Mouse (Mus musculus) kidney, adult 11 months (tissue): Measurements from ENCODE around the gene Foxo1.

ENCODE experiments used
- DNase-seq: peaks from one replicate; pipeline ENCODE4 v3.0.0; 2022

Foxo1 gene

GRCm38 (mm10) chr3:52320516-52321270 is 52.6 kb downstream of the Foxo1 start:
- DNase-seq: no peak

GRCm38 (mm10) chr3:52322401-52323385 is 54.6 kb downstream of the Foxo1 start:
- no peak for DNase-seq

DNA sequence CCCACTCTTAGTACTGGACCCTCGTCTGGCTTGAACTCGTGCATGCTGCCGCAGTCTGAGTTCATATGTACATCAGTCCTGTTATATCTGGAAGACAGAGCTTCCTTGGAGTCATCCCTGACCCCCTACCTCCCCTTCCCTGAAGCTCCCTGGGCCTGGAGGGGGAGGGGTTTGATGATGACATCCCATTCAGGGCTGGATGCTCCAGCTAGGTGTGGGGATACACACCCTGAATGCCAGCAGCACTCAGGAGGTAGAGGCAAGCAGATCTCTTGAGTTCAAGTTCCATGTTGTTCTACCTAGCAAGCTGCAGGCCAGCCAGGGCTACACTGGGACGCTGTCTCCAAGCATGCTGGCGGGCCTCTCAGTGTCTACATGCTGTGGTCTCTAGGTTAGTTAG is 56.9 kb downstream of the Foxo1 start:
- DNase-seq: no peak

- no peak for DNase-seq
Observed at GRCm38 (mm10) chr3:52326687-52327086, 58.6 kb downstream of the Foxo1 start.

DNA sequence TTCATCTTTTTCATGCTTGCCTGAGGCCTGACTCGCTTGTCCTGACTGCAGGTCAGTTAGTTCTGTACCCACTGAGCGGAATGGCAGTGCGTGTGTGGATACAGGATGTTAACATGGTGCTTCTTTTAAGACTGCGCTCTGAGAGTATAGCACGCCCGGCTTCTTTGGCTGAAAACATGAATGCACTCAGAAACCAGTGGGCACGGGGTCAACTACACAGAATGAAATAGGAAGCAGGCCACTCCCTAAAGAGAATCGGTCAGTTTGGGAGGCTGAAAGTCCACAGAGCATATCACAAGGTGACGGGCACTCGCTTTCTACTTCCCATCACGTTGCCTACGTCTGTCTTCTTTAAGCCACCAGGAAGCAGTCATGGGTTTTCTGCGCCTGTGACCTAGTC is 59.0 kb downstream of the Foxo1 start:
- no peak for DNase-seq

GRCm38 (mm10) chr3:52331709-52332108 is 63.6 kb downstream of the Foxo1 start:
- DNase-seq: no peak

DNA sequence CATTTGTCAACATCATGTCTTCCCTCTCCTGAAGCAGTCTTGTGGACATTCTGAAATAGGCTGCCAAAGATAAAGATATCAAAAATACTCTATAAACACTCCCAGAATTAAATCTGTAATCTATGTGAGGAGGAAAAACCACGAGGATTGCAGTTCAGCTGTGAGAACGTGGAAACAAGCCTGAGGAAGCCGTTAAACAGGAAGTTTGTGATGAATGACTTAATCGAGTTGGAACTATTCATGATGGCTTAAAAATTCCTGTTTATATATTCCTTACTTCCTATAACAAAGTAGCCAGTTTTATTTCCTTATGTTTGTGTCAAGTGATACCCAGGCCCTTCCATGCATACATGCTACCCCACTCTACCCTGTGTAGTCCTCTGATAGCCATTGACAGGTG is 70.6 kb downstream of the Foxo1 start:
- DNase-seq: no peak

DNA sequence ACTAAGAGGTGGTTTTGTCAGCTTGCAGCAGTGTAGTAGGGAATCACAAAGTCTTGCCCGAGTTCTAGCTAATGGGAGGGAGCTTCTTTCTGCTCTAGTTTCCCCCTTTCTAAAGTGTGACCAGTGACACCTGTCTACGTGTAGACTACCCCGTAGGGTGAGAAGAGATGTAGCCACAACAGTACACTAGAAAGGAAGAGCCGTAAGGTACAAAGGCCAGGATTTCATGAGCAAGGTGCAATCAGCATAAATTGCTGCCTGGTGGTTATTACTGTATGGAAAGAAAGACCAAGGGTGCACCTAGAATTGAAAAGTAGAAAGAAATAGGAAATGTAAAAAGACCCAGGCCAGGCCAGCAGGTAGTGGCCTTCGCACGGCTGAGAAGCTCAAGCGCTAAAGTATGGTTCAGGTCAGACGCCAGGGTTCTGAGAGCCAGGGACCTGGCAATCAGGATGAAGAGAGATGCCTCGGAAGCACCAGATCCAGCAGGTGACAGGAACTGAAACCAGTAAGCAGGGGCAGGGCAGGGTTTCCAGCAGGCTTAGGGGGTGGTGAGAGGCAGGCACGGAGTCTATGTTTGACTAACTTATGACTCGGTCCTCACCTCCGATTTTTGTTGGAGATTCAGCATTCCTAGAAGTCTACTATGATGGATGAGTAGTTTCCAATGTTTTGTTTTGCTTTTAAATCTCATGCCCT is 72.3 kb downstream of the Foxo1 start:
- no peak for DNase-seq

- no peak for DNase-seq
Observed at GRCm38 (mm10) chr3:52342226-52342625, 74.1 kb downstream of the Foxo1 start.

DNA sequence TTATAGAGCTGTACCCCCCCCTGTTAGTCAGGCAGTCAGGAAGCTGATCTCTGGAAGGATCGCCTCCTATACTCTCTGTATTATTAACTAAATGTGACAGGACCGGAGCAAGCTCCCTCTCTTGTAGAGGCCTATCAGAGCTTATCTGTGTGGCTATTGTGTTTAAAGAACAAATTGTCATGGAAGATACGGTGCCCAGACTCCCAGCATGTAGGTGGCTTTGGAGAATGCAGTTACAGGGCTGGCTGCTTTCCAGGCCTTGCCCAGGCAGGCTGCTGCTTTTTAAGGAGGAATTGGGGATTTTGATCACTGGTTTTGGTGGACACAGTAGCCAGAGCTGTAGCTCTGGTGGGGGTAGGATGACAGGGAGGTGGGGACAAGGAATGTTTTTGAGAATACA is 74.7 kb downstream of the Foxo1 start:
- DNase-seq: no peak

- DNase-seq: peak; percentile 52
Observed at GRCm38 (mm10) chr3:52343270-52344070, 75.3 kb downstream of the Foxo1 start.

DNA sequence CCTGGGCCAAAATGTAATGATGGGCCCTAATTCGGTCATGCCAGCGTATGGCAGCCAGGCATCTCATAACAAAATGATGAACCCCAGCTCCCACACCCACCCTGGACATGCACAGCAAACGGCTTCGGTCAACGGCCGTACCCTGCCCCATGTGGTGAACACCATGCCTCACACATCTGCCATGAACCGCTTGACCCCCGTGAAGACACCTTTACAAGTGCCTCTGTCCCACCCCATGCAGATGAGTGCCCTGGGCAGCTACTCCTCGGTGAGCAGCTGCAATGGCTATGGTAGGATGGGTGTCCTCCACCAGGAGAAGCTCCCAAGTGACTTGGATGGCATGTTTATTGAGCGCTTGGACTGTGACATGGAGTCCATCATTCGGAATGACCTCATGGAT is 77.7 kb downstream of the Foxo1 start:
- DNase-seq: no peak

DNA sequence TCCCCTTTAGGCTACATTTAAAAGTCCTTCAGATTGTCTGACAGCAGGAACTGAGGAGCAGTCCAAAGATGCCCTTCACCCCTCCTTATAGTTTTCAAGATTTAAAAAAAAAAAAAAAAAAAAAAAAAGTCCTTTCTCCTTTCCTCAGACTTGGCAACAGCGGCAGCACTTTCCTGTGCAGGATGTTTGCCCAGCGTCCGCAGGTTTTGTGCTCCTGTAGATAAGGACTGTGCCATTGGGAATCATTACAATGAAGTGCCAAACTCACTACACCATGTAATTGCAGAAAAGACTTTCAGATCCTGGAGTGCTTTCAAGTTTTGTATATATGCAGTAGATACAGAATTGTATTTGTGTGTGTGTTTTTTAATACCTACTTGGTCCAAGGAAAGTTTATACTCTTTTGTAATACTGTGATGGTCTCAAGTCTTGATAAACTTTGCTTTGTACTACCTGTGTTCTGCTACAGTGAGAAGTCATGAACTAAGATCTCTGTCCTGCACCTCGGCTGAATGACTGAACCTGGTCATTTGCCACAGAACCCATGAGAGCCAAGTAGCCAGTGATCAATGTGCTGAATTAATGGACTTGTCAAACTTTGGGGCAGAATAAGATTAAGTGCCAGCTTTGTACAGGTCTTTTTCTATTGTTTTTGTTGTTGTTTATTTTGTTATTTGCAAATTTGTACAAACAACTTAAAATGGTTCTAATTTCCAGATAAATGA is 79.0 kb downstream of the Foxo1 start:
- no peak for DNase-seq

DNA sequence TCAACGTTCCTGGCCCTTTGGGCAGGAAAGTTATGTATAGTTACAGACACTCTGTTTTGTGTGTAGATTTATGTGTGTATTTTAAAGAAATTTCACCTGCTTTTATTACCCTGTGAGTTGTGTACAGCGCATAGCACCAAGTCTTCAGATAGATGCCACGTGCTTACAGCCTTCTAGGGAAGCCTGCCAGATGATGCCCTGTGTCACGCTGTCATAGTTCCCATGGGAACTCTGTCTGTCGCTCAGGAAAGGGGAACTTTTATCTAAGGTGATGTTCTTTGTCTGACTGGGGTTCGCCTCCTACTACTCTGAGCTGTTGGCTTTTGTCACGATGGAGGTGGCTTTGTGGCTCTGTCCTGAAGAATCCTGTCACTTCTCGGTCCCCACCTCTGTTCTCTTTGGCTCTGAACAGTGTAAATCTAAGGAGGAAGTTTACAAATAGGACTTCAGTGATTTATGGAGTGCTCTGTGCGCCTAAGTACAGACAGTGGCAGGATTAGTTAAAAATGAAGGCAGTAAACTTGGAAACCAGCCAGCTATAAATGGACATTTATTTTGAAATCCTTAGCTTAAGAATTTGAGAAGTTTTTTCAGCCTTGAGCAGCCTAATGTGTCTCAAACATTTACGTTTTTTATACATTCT is 80.0 kb downstream of the Foxo1 start:
- DNase-seq: no peak

DNA sequence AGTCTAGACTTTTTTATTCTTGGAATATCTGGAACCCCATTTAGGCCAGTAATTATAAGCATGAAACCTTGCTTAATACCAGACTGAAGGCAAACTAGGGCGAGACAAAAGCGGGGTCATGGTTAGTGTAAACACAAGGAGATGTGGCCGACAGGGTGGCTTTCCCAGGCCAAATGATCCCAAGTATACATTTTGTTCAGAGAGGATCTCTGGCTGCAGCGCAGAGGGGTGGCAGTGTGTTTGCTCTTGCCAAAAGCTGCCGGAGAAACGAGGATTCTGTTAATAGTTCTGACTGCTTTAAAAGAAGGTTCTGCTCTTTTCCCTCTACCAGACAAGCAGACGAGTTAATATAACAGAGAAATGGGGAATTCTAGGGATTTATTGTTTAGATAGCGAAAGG is 82.5 kb downstream of the Foxo1 start:
- DNase-seq: no peak

- no peak for DNase-seq
Observed at GRCm38 (mm10) chr3:52351901-52352300, 83.8 kb downstream of the Foxo1 start.

DNA sequence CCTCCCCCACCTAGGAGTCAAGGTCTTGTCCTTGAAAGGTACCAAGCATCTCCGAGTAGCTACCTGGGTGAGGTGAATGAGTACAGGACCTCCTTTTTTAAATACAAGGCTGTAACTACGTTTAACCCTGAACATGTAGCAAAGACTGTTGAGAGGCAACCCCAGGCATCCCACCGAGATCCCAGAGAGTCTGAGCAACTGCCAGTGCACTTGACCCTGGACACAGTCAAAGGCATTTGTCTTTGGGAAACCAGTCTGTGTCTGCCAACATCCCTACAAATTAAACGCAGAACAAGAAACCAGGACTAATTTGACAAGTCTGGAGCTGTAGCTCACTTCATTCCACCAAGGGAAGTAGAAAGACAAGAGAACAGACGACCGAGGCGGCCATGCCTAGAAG is 86.1 kb downstream of the Foxo1 start:
- DNase-seq: no peak

- DNase-seq: no peak
Observed at GRCm38 (mm10) chr3:52357265-52357953, 89.3 kb downstream of the Foxo1 start.

GRCm38 (mm10) chr3:52364576-52364975 is 96.4 kb downstream of the Foxo1 start:
- DNase-seq: no peak

DNA sequence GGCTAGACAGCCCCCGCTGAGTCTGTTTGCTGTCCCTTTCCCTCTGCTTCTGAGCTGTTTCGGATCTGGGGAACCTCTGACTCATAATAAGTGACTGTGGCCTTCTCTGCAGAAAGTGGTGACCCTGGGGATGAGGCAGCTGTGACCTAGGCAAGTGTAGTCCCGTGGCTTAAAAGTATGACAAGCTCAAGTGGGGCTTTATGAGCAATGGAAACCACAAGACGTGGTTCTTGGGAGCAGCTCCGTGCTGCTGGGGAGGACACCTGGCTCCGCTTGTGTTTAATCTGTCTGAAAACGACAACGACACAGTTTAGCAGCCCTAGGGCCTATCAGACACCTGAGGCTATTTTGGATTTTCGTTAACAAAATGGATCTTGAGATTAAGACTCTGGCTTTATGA is 101.1 kb downstream of the Foxo1 start:
- DNase-seq: no peak
